Mouse (Mus musculus) liver, adult 2 months (tissue): Measurements from ENCODE around the gene Dnajc5.

ENCODE experiments used
- CTCF ChIP-seq: fragments of 200-500 bp; IDR thresholded peaks from 2 replicates; pipeline ENCODE4 v1.5.1; 2011; ENCODE audit warnings: low read depth, low read length, control low read depth
- POLR2A ChIP-seq: fragments of 200-500 bp; IDR thresholded peaks from 2 replicates; pipeline ENCODE4 v1.6.1; 2011; ENCODE audit warnings: low read length, control low read depth; ENCODE audit not compliant: insufficient read depth; ENCODE audit errors: extremely low read depth

DNA sequence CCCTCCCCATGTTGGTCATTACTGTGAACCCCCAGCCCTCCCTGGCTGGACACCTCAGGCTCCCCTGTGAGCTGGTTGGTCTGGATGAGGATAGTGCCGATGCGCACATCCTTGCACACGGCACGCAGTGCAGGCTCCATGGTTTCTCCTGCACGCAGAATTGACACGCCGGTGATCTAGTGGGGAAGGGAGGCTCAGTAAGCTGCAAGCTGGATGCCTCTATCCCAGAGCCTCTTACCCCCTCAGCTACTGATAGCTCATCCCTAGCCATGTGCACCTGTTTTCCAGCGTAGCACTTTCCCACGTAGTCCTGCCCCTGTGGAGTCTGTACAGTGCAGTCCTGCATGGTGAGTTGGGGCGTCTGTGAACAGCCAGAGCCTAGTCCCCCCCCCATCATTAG is 49.6 kb downstream of the Dnajc5 start:
- TF ChIP-seq CTCF (no peak), POLR2A (no peak)
